Mouse (Mus musculus) limb, embryonic 12.5 days (tissue): ENCODE measurements around the gene Meis2. TPM values are rescaled to one million over a fixed set of nuclear protein-coding genes. Genes with fewer than 3 reads are reported as not detected.

Experiments used
- ATAC-seq: fragments of 200-750 bp; cut with Nextera tagmentation; 2 replicates; pipeline ENCODE4 v1.8.0; 2017; ENCODE audit warnings: low read depth, moderate TSS enrichment; ENCODE audit not compliant: insufficient number of reproducible peaks, insufficient read depth, low FRiP score, low TSS enrichment
- H3K27ac ChIP-seq: fragments of 300-500 bp; sonication (generic); 2 replicates; pipeline ENCODE4 v1.5.1; 2016; ENCODE audit warnings: mild to moderate bottlenecking, moderate library complexity
- H3K27me3 ChIP-seq: fragments of 300-500 bp; sonication (generic); 2 replicates; pipeline ENCODE4 v1.6.1; 2016; ENCODE audit warnings: mild to moderate bottlenecking, moderate library complexity
- H3K36me3 ChIP-seq: fragments of 300-500 bp; sonication (generic); 2 replicates; pipeline ENCODE4 v1.6.1; 2016; ENCODE audit warnings: mild to moderate bottlenecking, moderate library complexity
- H3K4me1 ChIP-seq: fragments of 300-500 bp; sonication (generic); replicated peaks from 2 replicates; pipeline ENCODE4 v1.6.1; 2016
- H3K4me2 ChIP-seq: fragments of 300-500 bp; sonication (generic); 2 replicates; pipeline ENCODE4 v1.6.1; 2016; ENCODE audit warnings: mild to moderate bottlenecking, moderate library complexity
- H3K4me3 ChIP-seq: fragments of 300-500 bp; sonication (generic); replicated peaks from 2 replicates; pipeline ENCODE4 v1.5.1; 2016; ENCODE audit warnings: mild to moderate bottlenecking
- H3K9ac ChIP-seq: fragments of 300-500 bp; sonication (generic); replicated peaks from 2 replicates; pipeline ENCODE4 v1.6.1; 2016; ENCODE audit warnings: mild to moderate bottlenecking, moderate library complexity
- H3K9me3 ChIP-seq: fragments of 300-500 bp; sonication (generic); 2 replicates; pipeline ENCODE4 v1.6.1; 2016; ENCODE audit warnings: mild to moderate bottlenecking, moderate library complexity
- WGBS: fragments of 180-500 bp; shearing (Covaris S2); methylation state at CpG from one replicate; pipeline ENCODE4 v1.1.7; 2016; 5-methylcytosine and 5-hydroxymethylcytosine counted together
- polyA plus RNA-seq: library from polyadenylated mRNA; unstranded; fragments of >200 nt; fragmentation: Nextera tagmentation; extraction: Ambion mirVana; gene quantifications from 2 replicates; pipeline ENCODE4 v1.2.1, GENCODE M21; 2016

Meis2 gene
- polyA plus RNA-seq, 1 experiment from 2014 or later = 20.5 TPM

DNA sequence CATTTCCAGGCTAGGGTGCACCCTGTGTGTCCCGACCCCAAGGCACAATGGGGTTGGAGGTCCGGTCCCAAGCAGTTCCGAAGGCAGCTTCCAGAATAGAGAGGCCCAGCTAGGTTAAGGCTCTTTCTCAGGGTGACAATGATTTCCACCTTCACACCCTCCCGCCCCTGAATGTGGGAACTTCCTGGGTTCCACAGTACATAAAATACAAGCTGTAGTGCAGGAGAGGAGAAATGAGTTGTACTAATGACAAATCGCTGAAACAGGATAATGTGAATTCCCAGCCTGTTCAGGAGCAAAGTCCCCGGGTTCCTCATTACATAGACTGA is 46.2 kb downstream of the Meis2 start:
- H3K9ac ChIP-seq = no peak overlapping the region
- 47% methylated on average over 6 of the region's 6 CpGs for WGBS
- ATAC-seq = no peak; the same call in 1 of the 2 replicates

DNA sequence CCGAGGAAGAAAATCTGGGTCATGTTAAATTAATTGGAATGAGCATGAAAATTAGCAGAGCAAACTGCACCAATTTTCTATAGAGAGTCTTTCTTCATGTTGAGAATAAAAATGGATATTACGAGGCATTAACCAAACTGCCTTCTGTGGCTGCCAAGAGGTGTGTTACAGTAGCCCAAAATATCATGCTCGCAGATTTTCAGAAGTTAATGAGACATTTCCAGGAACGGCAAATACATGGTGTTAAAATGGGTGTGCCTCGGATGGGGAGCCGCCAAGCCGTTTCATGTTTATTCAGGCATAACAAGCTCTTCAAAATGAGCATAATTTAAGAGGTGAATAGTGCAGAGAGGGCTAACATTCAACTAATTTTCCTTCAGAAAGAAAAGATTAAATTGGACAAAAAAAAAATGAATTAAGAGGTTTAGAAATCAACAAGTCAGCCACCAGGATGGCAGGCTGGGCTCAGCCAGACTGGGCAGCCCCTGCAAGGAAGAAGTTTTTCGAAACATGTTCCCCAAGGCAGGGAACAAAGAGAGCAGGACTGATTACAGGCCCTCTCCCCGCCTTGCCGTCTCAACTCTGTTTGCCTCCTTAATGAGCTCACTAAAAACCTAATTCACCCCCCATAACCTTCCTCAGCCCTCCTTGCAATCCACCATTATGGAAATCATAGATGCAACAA is 46.7 kb downstream of the Meis2 start:
- Histone ChIP-seq H3K4me3 (no peak overlapping the region), H3K9ac (no peak overlapping the region), H3K36me3 (no peaks in the 10 kb centered on the region), H3K4me2 (no peak overlapping the region), H3K27me3 (peaks cover 5% of the 10 kb centered on the region; the same call in 1 of the 2 replicates), H3K4me1 (peaks cover 29% of the 10 kb centered on the region), H3K9me3 (no peaks in the 10 kb centered on the region), H3K27ac (no peak overlapping the region)
- ATAC-seq = no peak
- 43% methylated on average over 10 of the region's 10 CpGs for WGBS

More for the DNA sequence above, 46.2 kb downstream of the Meis2 start:
- no peak overlapping the region for H3K27ac ChIP-seq
- no peak overlapping the region for H3K4me2 ChIP-seq
- peaks cover 5% of the 10 kb centered on the region; the same call in 1 of the 2 replicates for H3K27me3 ChIP-seq
- no peak overlapping the region for H3K4me3 ChIP-seq
- H3K36me3 ChIP-seq = no peaks in the 10 kb centered on the region
- H3K4me1 ChIP-seq = peaks cover 29% of the 10 kb centered on the region
- no peaks in the 10 kb centered on the region for H3K9me3 ChIP-seq

DNA sequence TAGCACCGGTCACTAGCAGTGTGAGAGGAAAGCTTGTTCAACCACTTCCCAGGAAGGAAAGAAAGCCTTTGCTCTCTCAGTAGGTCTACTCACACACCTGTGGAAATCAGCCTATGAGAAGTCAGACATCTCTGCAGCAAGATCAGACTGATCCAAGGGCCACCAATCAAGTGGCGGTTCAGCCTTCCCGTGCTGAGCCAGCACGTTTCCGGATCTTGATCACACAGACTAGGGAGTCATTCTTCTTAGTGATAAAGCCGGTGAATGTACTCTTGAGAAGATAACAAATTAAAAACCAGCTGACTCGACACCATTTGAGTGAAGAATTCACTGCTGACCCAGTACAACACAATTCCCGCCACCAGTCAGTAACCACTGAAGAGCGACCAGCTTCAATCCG is 50.1 kb downstream of the Meis2 start:
- no peak overlapping the region for H3K27ac ChIP-seq
- H3K36me3 ChIP-seq = no peaks in the 10 kb centered on the region
- no peak overlapping the region for H3K9ac ChIP-seq
- H3K9me3 ChIP-seq = no peaks in the 10 kb centered on the region
- no peak overlapping the region for H3K4me3 ChIP-seq
- WGBS = 86% methylated on average over 10 of the region's 10 CpGs
- peaks cover 15% of the 10 kb centered on the region for H3K4me1 ChIP-seq
- H3K4me2 ChIP-seq = no peak overlapping the region
- peaks cover 8% of the 10 kb centered on the region for H3K27me3 ChIP-seq
- ATAC-seq = no peak

DNA sequence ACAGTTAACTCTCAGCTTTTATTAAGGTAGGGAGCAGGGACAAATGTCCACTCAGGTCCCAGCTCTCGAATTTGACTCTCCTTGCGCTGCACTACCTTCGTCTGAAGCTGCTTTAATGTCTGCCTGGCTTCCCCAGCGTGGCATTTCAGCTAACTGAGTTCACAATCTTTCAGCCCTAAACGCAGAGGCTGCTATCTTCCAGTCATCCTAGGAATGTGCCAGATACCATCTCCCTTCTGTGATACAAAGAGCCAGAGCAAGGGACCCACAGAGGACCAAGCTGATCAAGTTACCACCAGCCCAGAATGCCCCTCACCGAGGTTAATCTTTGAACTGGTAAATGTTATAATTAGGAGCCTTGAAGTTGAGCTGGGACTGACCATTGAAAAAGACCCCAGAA is 55.2 kb downstream of the Meis2 start:
- no peak overlapping the region for H3K27ac ChIP-seq
- ATAC-seq = no peak
- no peak overlapping the region for H3K4me2 ChIP-seq
- no peaks in the 10 kb centered on the region for H3K36me3 ChIP-seq
- peaks cover 14% of the 10 kb centered on the region for H3K27me3 ChIP-seq
- H3K4me3 ChIP-seq = no peak overlapping the region
- WGBS = 11% methylated on average over 6 of the region's 6 CpGs
- no peak overlapping the region for H3K9ac ChIP-seq
- peaks cover 13% of the 10 kb centered on the region for H3K4me1 ChIP-seq
- H3K9me3 ChIP-seq = no peaks in the 10 kb centered on the region

DNA sequence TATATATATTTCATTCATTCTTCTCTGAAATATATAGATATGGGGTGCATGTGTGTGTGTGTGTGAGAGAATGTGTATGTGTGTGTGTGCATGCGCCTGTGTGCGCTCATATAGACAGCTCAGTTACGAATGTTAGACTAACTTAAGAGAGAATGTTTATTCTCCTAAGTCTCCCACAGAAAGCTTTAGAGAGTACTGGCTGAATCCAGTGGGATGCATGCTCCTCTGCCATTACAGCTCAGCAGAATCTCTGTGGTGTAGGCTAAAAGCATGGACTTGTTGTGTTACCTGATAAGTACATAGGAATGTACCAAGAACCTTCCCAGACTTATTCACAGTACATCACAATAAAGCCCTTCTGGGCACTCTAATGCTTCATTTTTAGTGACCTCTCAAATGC is 55.6 kb downstream of the Meis2 start:
- Histone ChIP-seq H3K4me3 (no peak overlapping the region), H3K4me2 (no peak overlapping the region), H3K4me1 (peaks cover 13% of the 10 kb centered on the region), H3K9ac (no peak overlapping the region), H3K27me3 (peaks cover 14% of the 10 kb centered on the region), H3K9me3 (no peaks in the 10 kb centered on the region), H3K36me3 (no peaks in the 10 kb centered on the region), H3K27ac (no peak overlapping the region)
- WGBS = 84% methylated on average over 3 of the region's 3 CpGs
- ATAC-seq = no peak

DNA sequence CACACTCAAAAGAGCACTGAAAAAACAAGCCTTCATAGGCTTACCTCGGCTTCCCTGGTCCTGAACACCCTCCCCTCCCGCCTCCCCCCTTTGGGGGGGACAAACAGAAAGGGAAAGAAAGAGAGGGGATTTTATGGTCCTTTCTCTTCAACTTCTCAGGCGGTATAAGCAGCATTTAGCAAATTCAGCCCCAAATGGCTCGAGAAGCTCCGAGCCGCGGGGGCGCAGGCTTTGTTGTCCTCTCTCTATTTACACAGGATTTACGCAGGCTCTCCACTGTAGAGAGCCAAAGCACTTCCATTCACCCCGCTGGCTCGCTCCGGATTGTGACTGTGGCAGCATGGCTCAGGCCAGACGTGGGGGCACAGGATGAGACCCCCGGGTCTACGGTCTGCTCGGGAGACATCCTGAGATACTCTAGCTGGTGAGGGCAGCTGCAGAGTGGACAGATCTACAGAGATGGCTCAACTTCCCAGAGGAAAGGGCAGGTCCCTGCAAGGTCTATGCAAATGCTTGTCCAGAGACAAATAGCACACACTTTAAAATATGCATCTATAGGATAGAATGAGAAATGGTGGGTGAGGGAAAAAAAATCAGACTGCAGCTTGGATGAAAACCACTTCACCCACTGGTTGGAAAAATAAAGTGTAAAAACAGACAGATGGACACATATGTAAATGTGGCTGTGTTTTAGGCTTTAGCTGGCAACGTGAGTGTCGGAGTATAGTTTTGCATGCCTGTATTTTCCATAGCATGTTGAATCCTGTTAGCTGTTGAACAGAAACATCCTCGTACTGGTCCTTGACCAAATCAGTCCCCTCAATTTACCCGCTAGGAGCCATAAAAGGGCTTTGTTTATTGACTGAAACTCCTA is 56.3 kb downstream of the Meis2 start:
- peak overlapping the region; percentile 28 for H3K4me3 ChIP-seq
- no peak overlapping the region for H3K27ac ChIP-seq
- H3K36me3 ChIP-seq = no peaks in the 10 kb centered on the region
- peaks cover 13% of the 10 kb centered on the region for H3K4me1 ChIP-seq
- H3K27me3 ChIP-seq = peaks cover 17% of the 10 kb centered on the region
- ATAC-seq = no peak
- no peaks in the 10 kb centered on the region for H3K9me3 ChIP-seq
- peak overlapping the region; percentile 63 for H3K4me2 ChIP-seq
- 23% methylated on average over 20 of the region's 20 CpGs for WGBS
- peak overlapping the region; percentile 44 for H3K9ac ChIP-seq

DNA sequence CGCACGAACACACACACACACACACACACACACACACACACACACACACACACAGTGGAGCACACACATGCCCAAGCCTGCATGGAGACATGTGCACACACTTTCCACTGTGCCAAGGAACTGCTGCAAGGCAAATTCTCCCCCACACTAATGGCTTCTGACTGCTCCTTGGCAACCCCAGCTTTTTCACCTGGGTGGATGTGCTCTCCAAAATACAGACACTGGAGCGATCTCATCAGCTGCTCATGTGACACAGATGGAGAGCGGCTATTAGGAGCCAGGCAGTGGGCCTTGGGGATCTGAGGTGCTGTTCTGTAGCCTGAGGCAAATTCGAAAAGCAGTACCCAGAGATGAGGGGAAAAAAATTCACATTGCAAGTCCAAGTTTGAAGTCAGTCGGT is 63.3 kb downstream of the Meis2 start:
- no peak overlapping the region for H3K4me2 ChIP-seq
- H3K27me3 ChIP-seq = peaks cover 26% of the 10 kb centered on the region
- H3K9me3 ChIP-seq = no peaks in the 10 kb centered on the region
- ATAC-seq = no peak
- H3K4me1 ChIP-seq = peaks cover 6% of the 10 kb centered on the region
- no peak overlapping the region for H3K9ac ChIP-seq
- WGBS = 78% methylated on average over 6 of the region's 6 CpGs
- H3K4me3 ChIP-seq = no peak overlapping the region
- no peak overlapping the region for H3K27ac ChIP-seq
- no peaks in the 10 kb centered on the region for H3K36me3 ChIP-seq

DNA sequence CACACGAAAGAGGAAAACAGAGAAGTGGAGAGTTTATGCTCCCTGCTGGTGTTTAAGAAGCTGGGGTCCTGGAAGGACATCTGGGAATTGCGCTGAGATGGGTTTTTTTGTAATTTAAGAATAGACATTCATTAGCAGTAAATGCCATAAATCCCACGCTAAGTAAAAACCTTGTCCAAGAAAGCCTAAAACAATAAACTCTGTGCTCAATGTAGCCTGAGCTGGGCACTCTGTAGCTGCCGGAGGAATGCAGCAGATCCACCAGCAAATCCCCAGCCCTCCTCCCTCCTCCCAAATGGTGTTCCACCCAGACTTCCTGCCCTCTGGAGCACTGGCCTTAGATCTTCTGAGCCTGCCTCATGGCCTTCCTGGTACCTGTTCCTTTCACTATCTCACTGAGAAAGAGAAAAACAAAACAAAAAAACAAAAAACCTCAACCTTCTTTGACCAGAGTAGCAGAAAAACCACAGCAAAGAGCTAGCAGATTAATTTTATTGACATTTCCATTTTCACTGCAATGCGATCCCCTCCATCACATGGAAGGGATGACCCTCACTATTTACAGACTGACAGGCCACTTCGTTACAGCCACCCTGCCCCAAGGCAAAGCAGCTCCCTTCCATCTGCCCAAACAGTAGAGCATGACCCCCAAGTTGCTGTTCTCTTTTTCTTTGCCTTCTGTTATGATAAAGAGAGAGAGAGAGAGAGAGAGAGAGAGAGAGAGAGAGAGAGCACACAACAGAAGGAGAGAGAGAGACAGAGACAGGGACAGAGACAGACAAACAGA is 64.1 kb downstream of the Meis2 start:
- WGBS = 30% methylated on average over 6 of the region's 6 CpGs
- Histone ChIP-seq H3K36me3 (no peaks in the 10 kb centered on the region), H3K4me1 (peaks cover 6% of the 10 kb centered on the region), H3K9ac (no peak overlapping the region), H3K9me3 (no peaks in the 10 kb centered on the region), H3K4me3 (no peak overlapping the region), H3K4me2 (no peak overlapping the region), H3K27ac (no peak overlapping the region), H3K27me3 (peaks cover 28% of the 10 kb centered on the region)
- ATAC-seq = no peak

DNA sequence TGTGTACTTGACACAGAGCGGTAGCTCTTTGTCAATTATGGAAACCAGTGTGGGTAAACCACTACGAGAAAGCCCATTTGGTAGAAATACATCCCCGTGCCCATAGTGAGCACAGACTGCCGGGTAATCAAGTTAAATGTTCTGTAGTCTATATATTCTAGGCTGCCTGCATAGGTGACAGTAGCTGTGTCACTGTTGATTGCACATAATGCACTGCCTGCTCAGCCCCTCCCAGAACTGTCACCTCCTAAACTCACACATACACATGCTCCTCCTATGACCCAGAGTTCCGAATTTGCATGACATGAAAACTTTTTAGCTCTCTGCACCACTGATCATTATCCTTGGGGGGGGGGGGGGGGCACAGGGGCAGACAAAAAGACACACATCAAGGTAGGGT is 65.1 kb downstream of the Meis2 start:
- Histone ChIP-seq H3K4me3 (no peak overlapping the region), H3K36me3 (no peaks in the 10 kb centered on the region), H3K9me3 (no peaks in the 10 kb centered on the region), H3K4me2 (no peak overlapping the region), H3K27me3 (peaks cover 29% of the 10 kb centered on the region), H3K9ac (no peak overlapping the region), H3K4me1 (peaks cover 6% of the 10 kb centered on the region), H3K27ac (no peak overlapping the region)
- ATAC-seq = no peak
- 67% methylated on average over 5 of the region's 5 CpGs for WGBS

DNA sequence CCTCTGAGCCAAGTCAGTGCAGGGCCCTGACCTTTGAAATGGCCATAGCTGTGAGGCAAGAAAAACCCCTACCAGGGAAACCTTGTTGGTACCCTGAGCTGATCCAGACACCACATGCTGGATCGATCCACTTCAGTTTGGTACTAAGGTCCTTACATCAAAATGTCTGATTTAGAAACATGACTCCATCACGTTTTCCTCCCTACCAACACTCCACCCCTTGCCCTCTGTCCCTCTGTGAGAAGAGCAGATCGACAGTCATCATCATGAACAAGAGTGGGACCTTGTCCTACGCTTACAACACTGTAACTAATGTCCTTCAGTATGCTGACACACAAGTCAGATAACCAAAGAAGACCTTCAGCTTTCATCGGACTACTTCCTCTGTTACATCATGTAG is 66.8 kb downstream of the Meis2 start:
- Histone ChIP-seq H3K4me1 (peaks cover 6% of the 10 kb centered on the region), H3K27me3 (peaks cover 29% of the 10 kb centered on the region), H3K27ac (no peak overlapping the region), H3K9ac (no peak overlapping the region), H3K4me3 (no peak overlapping the region), H3K9me3 (no peaks in the 10 kb centered on the region), H3K36me3 (no peaks in the 10 kb centered on the region), H3K4me2 (no peak overlapping the region)
- no peak for ATAC-seq
- WGBS = 87% methylated on average over 5 of the region's 5 CpGs

DNA sequence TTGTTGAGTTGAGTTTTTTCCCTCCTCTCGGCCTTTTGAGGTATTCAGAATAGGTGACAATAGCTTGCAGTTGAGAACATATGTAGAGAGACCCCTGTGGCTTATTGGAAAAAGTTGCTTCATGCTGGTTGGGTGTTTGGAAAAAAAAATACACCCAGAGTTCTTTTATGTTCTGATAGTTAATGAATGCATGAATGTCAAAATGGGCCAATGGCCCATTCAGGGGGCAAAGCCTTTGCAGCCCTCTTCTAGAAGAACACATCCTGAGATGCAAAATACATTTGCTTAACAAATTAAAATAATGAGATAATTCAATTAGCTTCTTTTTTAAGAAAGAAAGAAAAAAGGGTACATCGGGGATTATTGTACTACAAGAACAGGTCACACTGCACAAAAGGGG is 69.2 kb downstream of the Meis2 start:
- Histone ChIP-seq H3K27me3 (peaks cover 26% of the 10 kb centered on the region), H3K4me1 (peaks cover 5% of the 10 kb centered on the region), H3K9me3 (no peaks in the 10 kb centered on the region), H3K9ac (no peak overlapping the region), H3K4me2 (no peak overlapping the region), H3K4me3 (no peak overlapping the region), H3K27ac (no peak overlapping the region), H3K36me3 (no peaks in the 10 kb centered on the region)
- no peak for ATAC-seq
- WGBS = 80% methylated on average over 2 of the region's 2 CpGs
